Mouse (Mus musculus) embryonic facial prominence, embryonic 13.5 days (tissue): ENCODE measurements around the gene Clptm1. TPM values are rescaled to one million over a fixed set of nuclear protein-coding genes. Genes with fewer than 3 reads are reported as not detected.

Experiments
- ATAC-seq: fragments of 200-750 bp; cut with Nextera tagmentation; 2 replicates; pipeline ENCODE4 v1.8.0; 2017; ENCODE audit warnings: low read depth; ENCODE audit not compliant: insufficient number of reproducible peaks, insufficient read depth, low FRiP score, low TSS enrichment
- H3K27ac ChIP-seq: fragments of 300-500 bp; sonication (generic); 2 replicates; pipeline ENCODE4 v1.5.1; 2015; ENCODE audit warnings: moderate library complexity, mild to moderate bottlenecking, inconsistent platforms
- H3K27me3 ChIP-seq: fragments of 300-500 bp; sonication (generic); 2 replicates; pipeline ENCODE4 v1.6.1; 2015; ENCODE audit warnings: mild to moderate bottlenecking, inconsistent platforms
- H3K36me3 ChIP-seq: fragments of 300-500 bp; sonication (generic); 2 replicates; pipeline ENCODE4 v1.6.1; 2015; ENCODE audit warnings: mild to moderate bottlenecking, inconsistent platforms
- H3K4me1 ChIP-seq: fragments of 300-500 bp; sonication (generic); 2 replicates; pipeline ENCODE4 v1.6.1; 2015; ENCODE audit warnings: inconsistent platforms
- H3K4me2 ChIP-seq: fragments of 300-500 bp; sonication (generic); 2 replicates; pipeline ENCODE4 v1.6.1; 2015; ENCODE audit warnings: moderate library complexity, mild to moderate bottlenecking, inconsistent platforms
- H3K4me3 ChIP-seq: fragments of 300-500 bp; sonication (generic); 2 replicates; pipeline ENCODE4 v1.5.1; 2015; ENCODE audit warnings: mild to moderate bottlenecking, inconsistent platforms
- H3K9ac ChIP-seq: fragments of 300-500 bp; sonication (generic); 2 replicates; pipeline ENCODE4 v1.6.1; 2015; ENCODE audit warnings: mild to moderate bottlenecking, inconsistent platforms
- H3K9me3 ChIP-seq: fragments of 300-500 bp; sonication (generic); 2 replicates; pipeline ENCODE4 v1.6.1; 2016; ENCODE audit warnings: inconsistent platforms
- WGBS: fragments of 180-500 bp; shearing (Covaris S2); methylation state at CpG from one replicate; pipeline ENCODE4 v1.1.7; 2015; ENCODE audit warnings: mixed read lengths; 5-methylcytosine and 5-hydroxymethylcytosine counted together
- polyA plus RNA-seq: library from polyadenylated mRNA; unstranded; fragments of >200 nt; fragmentation: Nextera tagmentation; extraction: Ambion mirVana; gene quantifications from 2 replicates; pipeline ENCODE4 v1.2.1, GENCODE M21; 2015

Gene Clptm1
- 69.8 and 74.7 TPM in 2 replicates for polyA plus RNA-seq

GRCm38 (mm10) chr7:19664955-19665841, at the start of gene Clptm1:
Gene Clptm1 (minus strand): TSS chr7:19665033.
- peak within 1 kb of the TSS; percentile 99 for H3K9ac ChIP-seq
- H3K36me3 ChIP-seq, result peaks cover 14% of the 10 kb centered on the region
- H3K4me2 ChIP-seq, result peak within 1 kb of the TSS; percentile 82
- WGBS, result under 1% methylated on average over 63 of the region's 63 CpGs
- peak; percentile 86 for ATAC-seq
- peak within 1 kb of the TSS; percentile 92 for H3K27ac ChIP-seq
- peak within 1 kb of the TSS; percentile 100 for H3K4me3 ChIP-seq
- H3K9me3 ChIP-seq, result no peaks in the 10 kb centered on the region
- H3K27me3 ChIP-seq, result no peaks in the 10 kb centered on the region
- H3K4me1 ChIP-seq, result peaks cover 23% of the 10 kb centered on the region

DNA sequence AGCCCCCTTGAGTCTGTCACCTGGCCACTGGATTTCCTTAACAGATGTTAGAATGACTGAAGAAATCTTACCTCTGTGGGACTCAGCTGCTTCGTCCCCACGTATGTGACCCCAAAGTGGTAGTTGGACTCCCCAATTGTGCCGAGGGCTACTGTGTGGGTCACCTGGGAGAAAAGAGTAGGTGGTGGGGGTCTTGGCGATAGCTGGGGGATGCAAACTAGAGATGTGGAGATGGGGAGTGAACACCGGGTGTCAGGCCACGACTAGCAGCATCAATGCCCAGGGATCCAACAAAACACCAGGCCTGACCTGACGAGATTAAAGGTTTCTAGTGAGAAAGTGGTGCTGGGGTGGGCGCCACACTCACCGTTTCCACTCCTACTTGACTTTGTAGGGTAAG, 48.8 kb upstream of the Clptm1 start:
- Histone ChIP-seq H3K9ac (no peak overlapping the region; the same call in 1 of the 2 replicates), H3K4me3 (peak overlapping the region; percentile 100; the same call in 1 of the 2 replicates), H3K36me3 (peaks cover 64% of the 10 kb centered on the region), H3K27ac (no peak overlapping the region), H3K9me3 (no peaks in the 10 kb centered on the region), H3K4me1 (peaks cover 19% of the 10 kb centered on the region), H3K4me2 (peak overlapping the region; percentile 92), H3K27me3 (no peaks in the 10 kb centered on the region)
- no peak for ATAC-seq
- 87% methylated on average over 9 of the region's 9 CpGs for WGBS

DNA sequence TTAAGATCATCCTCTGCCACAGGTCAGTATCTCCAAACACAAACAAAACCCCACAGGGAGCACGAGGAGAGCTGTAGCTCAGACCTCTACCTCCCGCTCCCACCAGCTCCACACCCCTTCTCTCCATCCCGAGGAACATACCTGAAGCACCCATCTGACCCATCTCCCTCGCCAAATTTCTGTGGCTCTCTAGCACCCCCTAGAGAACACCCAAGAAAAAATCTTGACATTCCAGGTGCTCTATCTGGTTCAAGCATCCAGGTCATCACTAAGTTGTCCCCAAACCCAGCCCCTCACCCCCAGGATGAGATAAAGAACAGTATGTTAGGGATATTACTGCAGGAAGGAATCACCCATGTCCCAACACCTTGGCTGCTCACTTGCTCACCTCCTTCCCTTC, 48.4 kb upstream of the Clptm1 start:
- no peak overlapping the region for H3K4me2 ChIP-seq
- H3K4me3 ChIP-seq, result no peak overlapping the region
- H3K27me3 ChIP-seq, result no peaks in the 10 kb centered on the region
- H3K27ac ChIP-seq, result no peak overlapping the region
- H3K9me3 ChIP-seq, result no peaks in the 10 kb centered on the region
- peaks cover 64% of the 10 kb centered on the region for H3K36me3 ChIP-seq
- peaks cover 19% of the 10 kb centered on the region for H3K4me1 ChIP-seq
- no peak overlapping the region; the same call in 1 of the 2 replicates for H3K9ac ChIP-seq
- no peak for ATAC-seq
- WGBS, result 53% methylated on average over 4 of the region's 4 CpGs

DNA sequence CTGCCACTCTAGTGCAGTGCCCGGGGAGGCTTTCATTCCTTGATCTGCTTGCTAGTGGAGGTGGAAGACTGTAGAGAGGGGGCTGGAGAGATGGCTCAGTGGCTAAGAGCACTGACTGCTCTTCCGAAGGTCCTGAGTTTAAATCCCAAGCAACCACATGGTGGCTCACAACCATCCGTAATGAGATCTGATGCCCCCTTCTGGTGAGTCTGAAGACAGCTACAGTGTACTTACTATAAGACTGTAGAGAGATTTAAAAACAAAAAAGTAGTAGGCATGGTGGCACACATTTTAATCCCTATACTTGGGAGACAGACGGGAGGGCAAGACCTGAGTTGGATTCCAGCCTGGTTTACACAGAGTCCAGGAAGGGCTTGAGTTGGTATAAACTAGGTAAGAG, 47.6 kb upstream of the Clptm1 start:
- H3K4me1 ChIP-seq, result peaks cover 19% of the 10 kb centered on the region
- no peaks in the 10 kb centered on the region for H3K9me3 ChIP-seq
- WGBS, result 68% methylated on average over 4 of the region's 4 CpGs
- H3K9ac ChIP-seq, result no peak overlapping the region
- H3K4me3 ChIP-seq, result no peak overlapping the region
- H3K4me2 ChIP-seq, result no peak overlapping the region
- peaks cover 67% of the 10 kb centered on the region for H3K36me3 ChIP-seq
- no peaks in the 10 kb centered on the region for H3K27me3 ChIP-seq
- no peak for ATAC-seq
- no peak overlapping the region for H3K27ac ChIP-seq

DNA sequence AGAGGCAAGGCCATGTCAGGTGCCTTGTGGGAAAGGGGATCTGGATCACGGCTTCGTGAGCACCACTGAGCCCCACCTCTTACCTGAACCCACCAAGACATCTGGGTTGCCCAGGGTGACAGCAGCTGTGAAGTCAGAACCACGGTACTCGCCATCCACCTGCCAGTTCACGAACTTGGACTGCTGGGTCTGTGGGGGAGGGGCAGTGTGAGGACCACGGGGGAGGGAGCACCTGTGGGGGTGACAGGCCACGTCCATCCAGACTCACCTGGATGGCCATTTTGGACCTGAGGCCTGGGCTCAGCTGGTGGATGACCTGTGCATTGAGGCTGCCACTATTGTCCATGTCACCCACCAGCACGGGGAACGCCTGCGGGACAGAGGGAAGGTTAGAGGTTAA, 45.8 kb upstream of the Clptm1 start:
- no peak overlapping the region for H3K9ac ChIP-seq
- no peak overlapping the region for H3K4me2 ChIP-seq

GRCm38 (mm10) chr7:19705271-19705670, 40.4 kb upstream of the Clptm1 start:
- H3K4me3 ChIP-seq, result no peak overlapping the region
- no peak overlapping the region for H3K27ac ChIP-seq
- H3K27me3 ChIP-seq, result no peaks in the 10 kb centered on the region
- WGBS, result 94% methylated on average over 7 of the region's 7 CpGs
- H3K9me3 ChIP-seq, result no peaks in the 10 kb centered on the region
- no peak overlapping the region for H3K9ac ChIP-seq
- peaks cover 82% of the 10 kb centered on the region for H3K36me3 ChIP-seq
- peaks cover 6% of the 10 kb centered on the region for H3K4me1 ChIP-seq
- H3K4me2 ChIP-seq, result no peak overlapping the region
- no peak for ATAC-seq

More for the DNA sequence above, 45.8 kb upstream of the Clptm1 start:
- Histone ChIP-seq H3K4me1 (peaks cover 13% of the 10 kb centered on the region), H3K36me3 (peaks cover 77% of the 10 kb centered on the region), H3K4me3 (no peak overlapping the region), H3K27me3 (no peaks in the 10 kb centered on the region), H3K9me3 (no peaks in the 10 kb centered on the region), H3K27ac (no peak overlapping the region)
- WGBS, result 92% methylated on average over 10 of the region's 10 CpGs
- no peak for ATAC-seq

DNA sequence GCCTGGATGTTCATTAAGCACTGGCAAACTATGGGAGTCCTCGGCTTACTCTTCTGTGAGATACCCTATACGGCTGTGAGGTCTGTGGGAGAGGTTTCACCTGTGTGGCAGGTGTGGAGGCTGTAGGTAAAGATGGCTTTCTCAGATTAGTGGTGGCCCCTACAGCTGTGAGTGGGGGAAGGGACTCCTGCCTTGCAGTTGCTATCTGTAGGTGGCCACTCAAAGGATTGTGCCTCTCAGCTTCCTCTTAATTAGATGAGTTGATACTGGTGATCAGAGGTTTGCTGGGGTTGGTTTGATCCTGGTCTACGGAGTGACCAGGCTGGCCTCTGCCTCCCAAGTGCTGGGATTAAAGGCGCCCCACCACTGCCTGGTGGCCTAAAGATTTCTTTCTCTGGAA, 39.6 kb upstream of the Clptm1 start:
- peaks cover 76% of the 10 kb centered on the region for H3K36me3 ChIP-seq
- 92% methylated on average over 4 of the region's 4 CpGs for WGBS
- ATAC-seq, result no peak

DNA sequence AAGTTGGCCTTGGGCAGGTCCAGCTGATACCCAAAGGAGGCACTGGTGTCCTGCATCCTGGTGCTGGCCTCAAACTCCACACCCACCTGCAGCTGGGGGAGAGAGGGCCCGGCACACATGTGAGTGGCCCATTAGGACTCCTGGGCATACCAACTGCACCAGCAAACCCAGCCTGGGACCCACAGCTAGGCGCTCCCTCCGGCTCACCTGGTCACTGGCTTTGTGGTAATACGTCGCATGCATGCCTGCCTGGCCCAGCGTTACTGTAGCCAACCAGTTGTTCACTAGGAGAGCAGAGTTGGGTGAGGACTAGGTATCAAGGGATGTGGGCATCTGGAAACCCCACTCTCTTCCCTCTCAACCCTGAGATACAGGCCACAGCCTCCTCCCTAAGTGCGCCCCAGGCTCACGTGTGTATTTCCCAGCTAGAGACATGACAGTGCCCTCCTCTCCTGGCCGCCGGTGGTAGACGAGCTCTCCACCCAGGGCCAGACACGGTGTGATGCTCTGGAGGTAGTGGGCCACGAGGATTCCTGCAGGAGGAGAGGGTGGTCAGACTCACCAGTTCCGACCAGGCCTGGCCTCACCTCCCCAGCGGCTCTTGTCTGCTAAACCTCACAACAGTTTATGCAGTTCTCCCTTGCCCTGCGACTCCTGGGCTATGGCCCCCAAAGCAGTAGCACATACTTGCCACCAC, 38.2 kb upstream of the Clptm1 start:
- ATAC-seq, result no peak
- Histone ChIP-seq H3K27ac (no peak overlapping the region), H3K4me3 (no peak overlapping the region), H3K4me1 (peaks cover 23% of the 10 kb centered on the region), H3K9me3 (no peaks in the 10 kb centered on the region), H3K36me3 (peaks cover 63% of the 10 kb centered on the region), H3K27me3 (no peaks in the 10 kb centered on the region), H3K4me2 (no peak overlapping the region), H3K9ac (no peak overlapping the region)
- WGBS, result 90% methylated on average over 16 of the region's 16 CpGs

More for the DNA sequence above, 39.6 kb upstream of the Clptm1 start:
- H3K9ac ChIP-seq, result no peak overlapping the region
- H3K4me1 ChIP-seq, result peaks cover 9% of the 10 kb centered on the region
- no peak overlapping the region for H3K4me2 ChIP-seq
- no peaks in the 10 kb centered on the region for H3K9me3 ChIP-seq
- H3K27ac ChIP-seq, result no peak overlapping the region
- H3K4me3 ChIP-seq, result no peak overlapping the region
- no peaks in the 10 kb centered on the region for H3K27me3 ChIP-seq

DNA sequence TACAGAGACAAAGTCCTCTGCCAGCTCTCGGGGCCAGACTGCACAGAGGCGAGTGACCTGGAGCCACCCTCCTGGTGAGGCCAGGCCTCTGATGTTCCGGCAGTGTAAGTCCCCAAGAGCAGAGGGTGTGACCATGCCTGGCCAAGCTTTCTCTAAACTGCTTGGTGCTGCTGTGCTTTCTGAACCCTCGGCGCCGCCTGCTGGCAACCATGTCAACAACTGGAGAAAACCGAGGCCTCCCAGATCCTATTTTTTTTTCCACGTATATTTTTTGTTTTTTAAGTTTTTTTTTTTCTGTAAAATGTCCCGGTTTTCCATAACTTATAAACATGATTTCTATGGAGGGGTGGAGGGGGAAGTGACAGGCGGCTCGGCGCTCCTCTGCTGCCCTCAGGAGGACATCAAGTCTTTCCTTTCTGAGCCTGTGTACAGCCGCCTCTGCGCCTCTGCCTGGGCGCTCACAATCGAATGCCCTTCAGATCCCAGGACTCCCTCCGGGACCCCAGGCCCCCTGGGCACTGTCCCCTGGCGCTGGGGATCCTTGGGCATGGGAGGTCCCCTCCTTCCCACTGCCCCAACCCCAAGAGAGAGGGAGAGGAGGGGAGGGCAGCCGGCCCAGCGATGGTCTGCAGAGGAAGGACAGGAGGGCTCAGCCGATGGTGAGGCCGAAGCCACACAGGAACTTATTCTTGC, 36.4 kb upstream of the Clptm1 start:
- Histone ChIP-seq H3K9ac (no peak overlapping the region), H3K9me3 (peaks cover 7% of the 10 kb centered on the region; the same call in 1 of the 2 replicates), H3K27me3 (no peaks in the 10 kb centered on the region), H3K4me2 (peak overlapping the region; percentile 28; the same call in 1 of the 2 replicates), H3K4me3 (no peak overlapping the region), H3K36me3 (peaks cover 58% of the 10 kb centered on the region), H3K27ac (peak overlapping the region; percentile 51; the same call in 1 of the 2 replicates), H3K4me1 (peaks cover 25% of the 10 kb centered on the region)
- 31% methylated on average over 22 of the region's 22 CpGs for WGBS
- ATAC-seq, result peak; percentile 50

- no peaks in the 10 kb centered on the region for H3K27me3 ChIP-seq
- 62% methylated on average over 12 of the region's 12 CpGs for WGBS
- H3K36me3 ChIP-seq, result peaks cover 59% of the 10 kb centered on the region
- no peak overlapping the region for H3K4me3 ChIP-seq
- H3K9me3 ChIP-seq, result peaks cover 7% of the 10 kb centered on the region; the same call in 1 of the 2 replicates
- H3K4me2 ChIP-seq, result peak overlapping the region; percentile 28; the same call in 1 of the 2 replicates
- ATAC-seq, result no peak
- H3K27ac ChIP-seq, result peak overlapping the region; percentile 51; the same call in 1 of the 2 replicates
- H3K9ac ChIP-seq, result no peak overlapping the region
- peaks cover 25% of the 10 kb centered on the region for H3K4me1 ChIP-seq
Observed at GRCm38 (mm10) chr7:19700299-19701068, 35.7 kb upstream of the Clptm1 start.

DNA sequence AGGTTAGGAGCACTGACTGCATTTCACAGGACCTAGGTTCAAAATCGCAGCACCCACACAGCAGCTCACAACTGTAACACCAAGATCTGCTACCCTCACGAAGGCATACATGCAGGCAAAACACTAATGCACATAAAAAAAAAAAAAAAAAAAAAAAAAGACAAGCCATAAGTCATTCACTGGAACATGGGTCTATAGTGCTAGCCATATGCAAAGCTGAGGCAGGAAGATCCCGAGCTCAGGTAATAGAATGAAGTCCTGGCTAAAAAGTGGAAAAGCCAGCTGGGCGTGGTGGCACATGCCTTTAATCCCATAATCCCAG, 35.0 kb upstream of the Clptm1 start:
- Histone ChIP-seq H3K4me1 (peaks cover 25% of the 10 kb centered on the region), H3K27me3 (no peaks in the 10 kb centered on the region), H3K36me3 (peaks cover 52% of the 10 kb centered on the region), H3K4me2 (peak overlapping the region; percentile 83; the same call in 1 of the 2 replicates), H3K9me3 (peaks cover 7% of the 10 kb centered on the region; the same call in 1 of the 2 replicates), H3K9ac (no peak overlapping the region), H3K4me3 (no peak overlapping the region), H3K27ac (no peak overlapping the region)
- WGBS, result 80% methylated on average over 4 of the region's 4 CpGs
- ATAC-seq, result no peak
